Mouse (Mus musculus) adrenal gland, adult 8-10 months (tissue): ENCODE data around the gene Tpsab1. TPM values are rescaled to one million over a fixed set of nuclear protein-coding genes. Genes with fewer than 3 reads are reported as not detected.

ENCODE experiments used
- total RNA-seq, 4 experiments: library from RNA; stranded (reverse); gene quantifications; 2 replicates each; pipeline ENCODE4 v1.2.4; 2022

Tpsab1 gene
- total RNA-seq, 4 experiments from 2014 or later: 0.43 to 1.1 (median 0.59) TPM; not detected in 1

Other genes starting within 250 kb of the Tpsab1 start
- 10 to 100 TPM; 24.0 to 40.2 (median 29.5) TPM for gene Telo2, start 229.6 kb downstream of the Tpsab1 start, total RNA-seq
- not detected for gene Ptx4, start 224.8 kb downstream of the Tpsab1 start, total RNA-seq
- 10 to 100 TPM; 47.4 to 77.7 (median 67.8) TPM for gene Clcn7, start 212.2 kb downstream of the Tpsab1 start, total RNA-seq
- gene Ccdc154, start 183.1 kb downstream of the Tpsab1 start, total RNA-seq: under 1 TPM in 3 of 4 experiments, not detected in 1; 0.09 to 0.34 (median 0.19) TPM
- gene Gm38655, start 170.1 kb downstream of the Tpsab1 start, total RNA-seq: under 1 TPM in 3 of 4 experiments, not detected in 1; 0.40 to 0.67 (median 0.42) TPM
- 10 to 100 TPM; 18.4 to 21.7 (median 20.9) TPM for gene BC003965, start 161.0 kb downstream of the Tpsab1 start, total RNA-seq
- gene Unkl, start 157.2 kb downstream of the Tpsab1 start, total RNA-seq: 10 to 100 TPM; 18.4 to 36.4 (median 26.2) TPM
- 10 to 100 TPM; 48.9 to 57.3 (median 52.2) TPM for gene Gnptg, start 105.4 kb downstream of the Tpsab1 start, total RNA-seq
- gene Tsr3, start 105.4 kb downstream of the Tpsab1 start, total RNA-seq: 10 to 100 TPM; 23.4 to 35.5 (median 30.3) TPM
- 10 to 100 TPM; 12.8 to 44.5 (median 22.1) TPM for gene Baiap3, start 89.2 kb downstream of the Tpsab1 start, total RNA-seq
- gene Ube2i, start 70.9 kb downstream of the Tpsab1 start, total RNA-seq: 100 to 1,000 TPM; 249 to 283 (median 265) TPM
- gene Prss34, start 47.2 kb downstream of the Tpsab1 start, total RNA-seq: under 1 TPM in 3 of 4 experiments, not detected in 1; 0.31 to 0.56 (median 0.41) TPM
- gene Prss28, start 36.9 kb downstream of the Tpsab1 start, total RNA-seq: not detected
- gene Prss29, start 26.9 kb downstream of the Tpsab1 start, total RNA-seq: not detected
- 1 to 10 TPM; 1.9 to 4.4 (median 2.4) TPM for gene Tpsb2, start 20.7 kb upstream of the Tpsab1 start, total RNA-seq
- gene Tpsg1, start 23.7 kb upstream of the Tpsab1 start, total RNA-seq: not detected
- 100 to 1,000 TPM; 117 to 206 (median 157) TPM for gene Cacna1h, start 88.2 kb upstream of the Tpsab1 start, total RNA-seq
- gene Tekt4, start 109.1 kb upstream of the Tpsab1 start, total RNA-seq: under 1 TPM in 2 of 4 experiments, not detected in 2; 0.23 to 0.45 TPM
- gene Sstr5, start 151.7 kb upstream of the Tpsab1 start, total RNA-seq: 1 to 10 TPM; 1.0 to 1.4 (median 1.2) TPM
- gene Sox8, start 225.1 kb upstream of the Tpsab1 start, total RNA-seq: 1 to 10 TPM in 3 of 4 experiments, under 1 TPM in 1; 0.92 to 2.6 (median 1.2) TPM
- gene Lmf1, start 233.5 kb upstream of the Tpsab1 start, total RNA-seq: 10 to 100 TPM; 36.0 to 39.9 (median 38.2) TPM